ENCODE assay signal across 8 mouse cellular contexts in genomic region chr2:30690925-30691856, GRCm38 (mm10).
DNase-seq lines count a peak whose midpoint lies in the region; ATAC-seq and TF ChIP-seq lines count a peak whose summit lies in the region.

No protein-coding gene starts in this region.

- H3K27me3 ChIP-seq in MEL (ENCODE audit: control insufficient read depth in 1 of 2, insufficient read depth in 2 of 2, low read length in 2 of 2), result no peaks in the 10 kb centered on the region; a peak in 2 of 4 replicates
- no peaks in the 10 kb centered on the region for H3K27me3 ChIP-seq in forebrain, postnatal 0 days (ENCODE audit: insufficient read depth, low read length)
- no peaks in the 10 kb centered on the region for H3K27me3 ChIP-seq in limb, embryonic 14.5 days (ENCODE audit: control insufficient read depth, insufficient read depth, low read length)
- H3K27me3 ChIP-seq in neural tube, embryonic 13.5 days, result no peaks in the 10 kb centered on the region

- no peak for ATAC-seq in CD4-positive, CD25-positive, alpha-beta regulatory T cell, adult 4 months
- no peak for ATAC-seq in forebrain, postnatal 0 days
- no peak for ATAC-seq in limb, embryonic 14.5 days (ENCODE audit: low FRiP score, low read depth)
- no peak for ATAC-seq in neural tube, embryonic 13.5 days (ENCODE audit: low read depth)

- DNase-seq in CD4-positive, CD25-positive, alpha-beta regulatory T cell, adult 2 months (ENCODE audit: low read depth, low spot score), result peak; percentile 62
- peak; percentile 82 for DNase-seq in MEL (ENCODE audit: low read depth, low spot score)
- no peak for DNase-seq in forebrain, postnatal 0 days
- no peak for DNase-seq in limb, embryonic 14.5 days (ENCODE audit: low spot score)
- no peak for DNase-seq in yolk sac, embryonic 10.5 days (ENCODE audit: low spot score)
- DNase-seq in urinary bladder, postnatal 36 days (ENCODE audit: low spot score in 2 of 2), result no peak

- no peak for TF ChIP-seq CTCF in MEL (IDR thresholded peaks at IDR 0.05 in 2 of 3, conservative IDR thresholded peaks at IDR 0.05 in 1 of 3; ENCODE audit: control insufficient read depth in 1 of 3, insufficient read depth in 1 of 3, low read depth in 2 of 3, low read length in 3 of 3, poor library complexity in 1 of 3, severe bottlenecking in 1 of 3)
- TF ChIP-seq CTCF in forebrain, postnatal 0 days (IDR thresholded peaks at IDR 0.05; ENCODE audit: low read depth), result no peak

- H3K4me2 ChIP-seq in forebrain, postnatal 0 days (ENCODE audit: low read depth), result no peak overlapping the region
- H3K4me2 ChIP-seq in limb, embryonic 14.5 days (replicated peaks; ENCODE audit: low read depth, low read length, severe bottlenecking), result no peak overlapping the region
- no peak overlapping the region for H3K4me2 ChIP-seq in neural tube, embryonic 13.5 days

- H3K9ac ChIP-seq in MEL (ENCODE audit: control insufficient read depth, low read depth, low read length, poor library complexity, severe bottlenecking), result no peak overlapping the region
- H3K9ac ChIP-seq in forebrain, postnatal 0 days, result no peak overlapping the region
- H3K9ac ChIP-seq in limb, embryonic 14.5 days (ENCODE audit: low read depth, low read length, severe bottlenecking), result no peak overlapping the region
- H3K9ac ChIP-seq in neural tube, embryonic 13.5 days, result no peak overlapping the region

- peaks cover 0 to 14% of the 10 kb centered on the region in 2 experiments; a peak in 2 of 4 replicates for H3K36me3 ChIP-seq in MEL (ENCODE audit: control insufficient read depth in 1 of 2, insufficient read depth in 2 of 2, low read length in 2 of 2)
- H3K36me3 ChIP-seq in forebrain, postnatal 0 days (ENCODE audit: insufficient read depth), result no peaks in the 10 kb centered on the region
- no peaks in the 10 kb centered on the region for H3K36me3 ChIP-seq in limb, embryonic 14.5 days (ENCODE audit: control insufficient read depth, insufficient read depth, low read length)
- no peaks in the 10 kb centered on the region for H3K36me3 ChIP-seq in neural tube, embryonic 13.5 days

- no peak for TF ChIP-seq EP300 in MEL (IDR thresholded peaks at IDR 0.05; ENCODE audit: low read depth in 1 of 2, low read length in 2 of 2)

- peak overlapping the region; percentile 51 for H3K27ac ChIP-seq in MEL (ENCODE audit: control insufficient read depth, low read depth, low read length)
- H3K27ac ChIP-seq in forebrain, postnatal 0 days (ENCODE audit: low read depth, low read length), result peak overlapping the region; percentile 99
- peak overlapping the region; percentile 97 for H3K27ac ChIP-seq in limb, embryonic 14.5 days (replicated peaks; ENCODE audit: low read depth, low read length)
- H3K27ac ChIP-seq in neural tube, embryonic 13.5 days (replicated peaks), result peak overlapping the region; percentile 100

- H3K4me3 ChIP-seq in MEL (ENCODE audit: control insufficient read depth in 1 of 2, insufficient read depth in 1 of 2, low read depth in 2 of 2, low read length in 2 of 2), result no peak overlapping the region
- H3K4me3 ChIP-seq in forebrain, postnatal 0 days (ENCODE audit: low read depth, low read length), result no peak overlapping the region
- no peak overlapping the region for H3K4me3 ChIP-seq in limb, embryonic 14.5 days (replicated peaks; ENCODE audit: low read length)
- H3K4me3 ChIP-seq in neural tube, embryonic 13.5 days, result no peak overlapping the region

- no peaks in the 10 kb centered on the region; the same call in 1 of the 2 replicates for H3K79me2 ChIP-seq in MEL (ENCODE audit: control insufficient read depth, insufficient read depth, low read length, poor library complexity)

- H3K4me1 ChIP-seq in MEL (ENCODE audit: control insufficient read depth in 1 of 2, insufficient read depth in 2 of 2, low read length in 2 of 2), result peaks cover 7 to 35% of the 10 kb centered on the region in 2 experiments
- H3K4me1 ChIP-seq in forebrain, postnatal 0 days (ENCODE audit: insufficient read depth), result peaks cover 37% of the 10 kb centered on the region
- peaks cover 45% of the 10 kb centered on the region for H3K4me1 ChIP-seq in limb, embryonic 14.5 days (ENCODE audit: control insufficient read depth, insufficient read depth, low read length)
- peaks cover 77% of the 10 kb centered on the region for H3K4me1 ChIP-seq in neural tube, embryonic 13.5 days (replicated peaks)

- 87% methylated on average over 17 of the region's 17 CpGs for WGBS in forebrain, postnatal 0 days
- 91% methylated on average over 17 of the region's 17 CpGs for WGBS in limb, embryonic 14.5 days
- 83% methylated on average over 17 of the region's 17 CpGs for WGBS in neural tube, embryonic 13.5 days

- no peak for TF ChIP-seq RAD21 in MEL (IDR thresholded peaks at IDR 0.05; ENCODE audit: low read depth, low read length)

- no peak for TF ChIP-seq POLR2A in MEL (IDR thresholded peaks at IDR 0.05; ENCODE audit: control insufficient read depth in 1 of 2, insufficient read depth in 1 of 2, low read depth in 1 of 2, low read length in 2 of 2, poor library complexity in 1 of 2)
- TF ChIP-seq POLR2A in limb, embryonic 14.5 days (IDR thresholded peaks at IDR 0.05; ENCODE audit: borderline replicate concordance, extremely low read depth, insufficient read depth, insufficient read length), result no peak

- no peaks in the 10 kb centered on the region for H3K9me3 ChIP-seq in MEL (replicated peaks; ENCODE audit: insufficient read depth, low read length)
- H3K9me3 ChIP-seq in forebrain, postnatal 0 days (ENCODE audit: low read length), result no peaks in the 10 kb centered on the region
- H3K9me3 ChIP-seq in limb, embryonic 14.5 days (ENCODE audit: control insufficient read depth, low read length), result no peaks in the 10 kb centered on the region
- no peaks in the 10 kb centered on the region for H3K9me3 ChIP-seq in neural tube, embryonic 13.5 days

TF ChIP-seq in MEL, 35 proteins besides CTCF, POLR2A, EP300 and RAD21:
- no peak for TF ChIP-seq MXI1 (IDR thresholded peaks at IDR 0.05; ENCODE audit: low read depth, low read length)
- TF ChIP-seq MAZ (IDR thresholded peaks at IDR 0.05; ENCODE audit: low read depth, low read length), result no peak
- TF ChIP-seq USF1 (IDR thresholded peaks at IDR 0.05; ENCODE audit: low read depth, low read length), result no peak
- TF ChIP-seq TBP (IDR thresholded peaks at IDR 0.05; ENCODE audit: low read depth, low read length), result no peak
- TF ChIP-seq BHLHE40 (IDR thresholded peaks at IDR 0.05; ENCODE audit: borderline replicate concordance, low read depth, low read length), result no peak
- no peak for TF ChIP-seq ZMIZ1 (IDR thresholded peaks at IDR 0.05; ENCODE audit: low read depth, low read length)
TF ChIP-seq in MEL: peak in this region for 0.

Comparison
In these comparisons a context has a peak if more than half of its experiments do, and no peak if none do; other contexts are left out.
1. DNase-seq: peak in CD4-positive, CD25-positive, alpha-beta regulatory T cell, adult 2 months (single experiment) and MEL (single experiment); none in forebrain, postnatal 0 days (single experiment), limb, embryonic 14.5 days (single experiment), yolk sac, embryonic 10.5 days (single experiment) and urinary bladder, postnatal 36 days (0 of 2).
2. Peak in every context shown above with its lines, with median percentiles within 50 percentile points of each other: H3K27ac ChIP-seq.